Mouse (Mus musculus) spleen, adult 2 months (tissue): ENCODE measurements at regions not wholly inside any gene's neighbourhood (a gene's known extent, or its start where the extent isn't known, plus 50 kb on each side); places are given as distances from the start of the nearest gene placed in this dataset.

Experiments
- DNase-seq, 2 experiments: peaks; one replicate each; pipeline versions ENCODE4 v3.0.0 to v3.0.0-alpha.2; 2012 to 2021; ENCODE audit warnings: low spot score in 2 of 2, low read depth in 1 of 2
- H3K27ac ChIP-seq: fragments of 200-500 bp; 2 replicates; pipeline ENCODE4 v1.5.1; 2012; ENCODE audit warnings: low read length, inconsistent platforms; ENCODE audit not compliant: insufficient read depth
- H3K27me3 ChIP-seq: fragments of 200-500 bp; 2 replicates; pipeline ENCODE4 v1.6.1; 2012; ENCODE audit warnings: mild to moderate bottlenecking, moderate library complexity, low read length, inconsistent platforms; ENCODE audit not compliant: control insufficient read depth, insufficient read depth
- H3K36me3 ChIP-seq: fragments of 200-500 bp; 2 replicates; pipeline ENCODE4 v1.6.1; 2012; ENCODE audit warnings: mild to moderate bottlenecking, low read length, inconsistent platforms; ENCODE audit not compliant: control insufficient read depth, insufficient read depth
- H3K4me1 ChIP-seq: fragments of 200-500 bp; 2 replicates; pipeline ENCODE4 v1.6.1; 2011; ENCODE audit warnings: inconsistent platforms; ENCODE audit not compliant: control insufficient read depth, insufficient read depth, insufficient read length
- H3K4me3 ChIP-seq: fragments of 200-500 bp; 2 replicates; pipeline ENCODE4 v1.5.1; 2011; ENCODE audit warnings: mild to moderate bottlenecking, inconsistent platforms; ENCODE audit not compliant: insufficient read depth, insufficient read length; ENCODE audit errors: extremely low read depth
- CTCF ChIP-seq: fragments of 200-500 bp; IDR thresholded peaks from 2 replicates; pipeline ENCODE4 v1.5.1; 2011; ENCODE audit warnings: mild to moderate bottlenecking, inconsistent platforms; ENCODE audit not compliant: insufficient read depth, insufficient read length, insufficient replicate concordance; ENCODE audit errors: extremely low read depth
- POLR2A ChIP-seq: fragments of 200-500 bp; IDR thresholded peaks from 2 replicates; pipeline ENCODE4 v1.6.1; 2011; ENCODE audit warnings: low read depth, low read length, inconsistent platforms
- WGBS: fragments of 180-500 bp; shearing (Covaris S2); methylation state at CpG from one replicate; pipeline ENCODE4 v1.1.7; 2018; 5-methylcytosine and 5-hydroxymethylcytosine counted together

GRCm38 (mm10) chr13:44056716-44057115 lies 272.1 kb downstream of the Cd83 start:
- peaks cover 7% of the 10 kb centered on the region; the same call in 1 of the 2 replicates for H3K4me1 ChIP-seq
- TF ChIP-seq POLR2A (no peak), CTCF (no peak)
- no peak overlapping the region for H3K4me3 ChIP-seq
- no peak overlapping the region for H3K27ac ChIP-seq
- 89% methylated on average over 9 of the region's 9 CpGs for WGBS
- H3K27me3 ChIP-seq = no peaks in the 10 kb centered on the region
- no peaks in the 10 kb centered on the region for H3K36me3 ChIP-seq
- DNase-seq = no peak

- DNase-seq = no peak
- no peak for TF ChIP-seq CTCF
- H3K36me3 ChIP-seq = no peaks in the 10 kb centered on the region
- no peaks in the 10 kb centered on the region for H3K27me3 ChIP-seq
- 93% methylated on average over 5 of the region's 5 CpGs for WGBS
- no peak overlapping the region for H3K27ac ChIP-seq
- no peak overlapping the region for H3K4me3 ChIP-seq
- H3K4me1 ChIP-seq = peaks cover 15% of the 10 kb centered on the region; the same call in 1 of the 2 replicates
Measured at GRCm38 (mm10) chr13:44057542-44057941, 273.0 kb downstream of the Cd83 start.

GRCm38 (mm10) chr13:44058277-44058676 lies 273.7 kb downstream of the Cd83 start:
- H3K4me1 ChIP-seq = peaks cover 20% of the 10 kb centered on the region; the same call in 1 of the 2 replicates
- no peak overlapping the region for H3K4me3 ChIP-seq
- no peak for TF ChIP-seq CTCF
- no peak for TF ChIP-seq POLR2A
- no peak for DNase-seq
- H3K27ac ChIP-seq = no peak overlapping the region
- WGBS = 90% methylated on average over 2 of the region's 2 CpGs
- no peaks in the 10 kb centered on the region for H3K27me3 ChIP-seq
- H3K36me3 ChIP-seq = no peaks in the 10 kb centered on the region

- Histone ChIP-seq H3K36me3 (no peaks in the 10 kb centered on the region), H3K4me1 (peaks cover 29% of the 10 kb centered on the region; the same call in 1 of the 2 replicates), H3K27ac (no peak overlapping the region), H3K27me3 (no peaks in the 10 kb centered on the region), H3K4me3 (no peak overlapping the region)
- TF ChIP-seq POLR2A (no peak), CTCF (no peak)
- DNase-seq = no peak
- WGBS = 33% methylated on average over 8 of the region's 8 CpGs
Measured at GRCm38 (mm10) chr13:44059436-44059835, 274.9 kb downstream of the Cd83 start.

- no peaks in the 10 kb centered on the region for H3K36me3 ChIP-seq
Measured at GRCm38 (mm10) chr13:44061286-44061685, 276.7 kb downstream of the Cd83 start.

GRCm38 (mm10) chr13:44061721-44062300 lies 277.2 kb downstream of the Cd83 start:
- Histone ChIP-seq H3K4me1 (peaks cover 49% of the 10 kb centered on the region; the same call in 1 of the 2 replicates), H3K27ac (peak overlapping the region; percentile 43; the same call in 1 of the 2 replicates), H3K27me3 (no peaks in the 10 kb centered on the region), H3K36me3 (no peaks in the 10 kb centered on the region), H3K4me3 (no peak overlapping the region)
- TF ChIP-seq POLR2A (no peak), CTCF (no peak)
- 29% methylated on average over 7 of the region's 7 CpGs for WGBS
- DNase-seq = no peak

More at GRCm38 (mm10) chr13:44061286-44061685, 276.7 kb downstream of the Cd83 start:
- peak in 1 of 2 experiments; percentile 33 for DNase-seq
- H3K27ac ChIP-seq = no peak overlapping the region
- no peak overlapping the region for H3K4me3 ChIP-seq
- WGBS = 63% methylated on average over 4 of the region's 4 CpGs
- TF ChIP-seq POLR2A = no peak
- no peak for TF ChIP-seq CTCF
- H3K4me1 ChIP-seq = peaks cover 44% of the 10 kb centered on the region; the same call in 1 of the 2 replicates
- no peaks in the 10 kb centered on the region for H3K27me3 ChIP-seq

- DNase-seq = no peak
- TF ChIP-seq CTCF (no peak), POLR2A (no peak)
- H3K4me1 ChIP-seq = peaks cover 61% of the 10 kb centered on the region; the same call in 1 of the 2 replicates
- WGBS = 86% methylated on average over 8 of the region's 8 CpGs
- no peaks in the 10 kb centered on the region for H3K27me3 ChIP-seq
- H3K27ac ChIP-seq = no peak overlapping the region
- H3K36me3 ChIP-seq = no peaks in the 10 kb centered on the region
- H3K4me3 ChIP-seq = no peak overlapping the region
Measured at GRCm38 (mm10) chr13:44063317-44063716, 278.7 kb downstream of the Cd83 start.
